Mouse (Mus musculus) layer of hippocampus, postnatal 36 days (tissue): ENCODE results near the gene Hoxd10. TPM values are rescaled to one million over a fixed set of nuclear protein-coding genes. Genes with fewer than 3 reads are reported as not detected.

Experiments
- DNase-seq, 2 experiments: peaks; one replicate each; pipeline ENCODE4 v3.0.0; 2022
- total RNA-seq, 2 experiments: library from RNA; stranded (reverse); gene quantifications; 2 replicates each; pipeline ENCODE4 v1.2.3; 2021

The Hoxd10 gene
- total RNA-seq, 2 experiments from 2014 or later: not detected

- no peak for DNase-seq
These were observed 40.2 kb downstream of the Hoxd10 start for GRCm38 (mm10) chr2:74731799-74732512.

DNA sequence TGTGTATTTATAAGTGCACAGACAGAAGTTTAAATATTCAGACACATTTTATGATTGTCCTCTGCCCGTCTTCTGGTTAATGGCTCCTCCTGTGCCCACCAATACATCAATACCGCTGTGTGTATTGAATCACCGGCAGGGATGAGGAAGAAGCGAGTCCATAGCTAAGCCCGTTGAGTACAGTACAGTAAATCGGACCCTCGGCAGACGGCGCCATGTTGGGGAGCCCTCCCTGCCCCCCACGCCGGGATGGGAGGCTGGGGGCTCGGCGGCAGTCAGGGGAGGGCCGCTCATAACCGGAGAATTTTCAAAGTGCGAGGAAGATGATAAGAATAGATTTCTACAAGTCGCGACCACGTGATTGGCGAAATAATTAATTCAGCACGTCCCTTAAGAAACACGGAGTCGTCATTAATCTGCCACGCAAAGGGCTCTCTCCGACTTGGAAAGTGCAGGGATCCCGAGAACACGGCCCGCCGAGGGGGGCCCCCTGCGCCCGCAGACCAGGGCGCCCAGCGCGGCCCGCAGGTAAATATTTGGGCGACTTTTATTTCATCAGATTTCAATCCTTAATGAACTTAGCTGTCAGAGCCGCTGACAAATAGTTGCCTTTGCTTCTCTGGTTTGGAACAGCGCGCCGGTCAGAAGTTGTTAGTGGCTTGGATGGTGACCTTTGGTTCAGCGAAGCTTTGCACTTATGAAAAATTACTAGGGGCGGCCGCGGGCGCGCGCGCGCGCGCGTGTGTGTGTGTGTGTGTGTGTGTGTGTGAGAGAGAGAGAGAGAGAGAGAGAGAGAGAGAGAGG, 41.0 kb downstream of the Hoxd10 start:
- DNase-seq: no peak

DNA sequence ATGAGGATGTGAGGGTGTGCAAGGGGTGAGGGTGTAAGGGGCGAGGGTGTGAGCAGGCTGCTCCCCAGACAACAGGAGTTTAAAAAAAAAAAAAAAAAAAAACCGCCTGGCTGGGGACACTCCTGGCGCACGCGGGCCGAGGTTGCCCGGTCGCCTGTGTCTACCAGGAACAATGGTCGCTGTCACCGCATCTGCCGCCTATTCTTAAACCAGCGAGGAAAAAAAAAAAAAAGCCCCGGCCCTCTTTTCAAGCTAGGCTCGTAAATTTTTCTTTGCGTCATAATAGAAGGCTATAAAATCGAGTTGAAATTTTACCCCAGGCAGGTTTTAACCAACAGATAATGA, 41.6 kb downstream of the Hoxd10 start:
- DNase-seq: no peak

DNA sequence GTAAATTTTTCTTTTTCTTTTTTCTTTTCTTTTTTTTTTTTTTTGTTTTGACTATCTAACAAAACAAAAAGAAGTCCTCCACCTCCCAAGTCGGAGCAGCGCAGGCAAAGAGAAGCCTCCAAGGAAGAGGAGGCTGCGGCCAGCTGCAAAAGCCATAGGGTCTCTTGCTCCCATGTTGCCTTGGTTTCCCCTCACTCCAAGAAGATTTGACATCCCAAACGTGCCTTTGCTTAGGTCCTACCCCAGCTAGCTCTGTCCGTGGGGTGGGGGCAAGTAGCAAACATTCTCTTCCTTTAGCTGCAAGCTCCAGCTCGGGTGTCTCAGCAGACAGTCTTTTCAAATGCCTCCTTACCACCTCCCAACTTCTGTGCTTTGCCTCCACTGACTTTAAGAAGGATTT, 42.0 kb downstream of the Hoxd10 start:
- no peak for DNase-seq

DNA sequence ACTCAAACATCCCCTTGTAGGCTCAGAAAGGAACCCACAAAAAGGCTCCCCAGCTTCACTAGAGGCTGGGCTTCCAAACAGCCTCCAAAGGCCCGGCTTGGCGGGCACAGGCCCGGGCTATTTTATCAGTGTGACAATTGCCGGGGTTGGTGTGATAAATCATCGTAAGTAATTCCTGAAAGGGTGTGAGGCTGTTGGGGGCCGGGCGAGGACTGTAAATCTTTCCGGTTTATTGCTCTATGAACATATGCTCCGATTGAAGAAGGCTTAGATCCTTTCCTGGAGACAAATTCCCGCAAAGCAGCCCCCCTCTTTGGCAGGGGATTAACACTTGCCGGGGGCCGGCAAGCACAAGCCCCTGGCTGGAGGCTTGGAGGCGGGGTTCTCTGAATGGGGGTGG, 42.7 kb downstream of the Hoxd10 start:
- DNase-seq: no peak

DNA sequence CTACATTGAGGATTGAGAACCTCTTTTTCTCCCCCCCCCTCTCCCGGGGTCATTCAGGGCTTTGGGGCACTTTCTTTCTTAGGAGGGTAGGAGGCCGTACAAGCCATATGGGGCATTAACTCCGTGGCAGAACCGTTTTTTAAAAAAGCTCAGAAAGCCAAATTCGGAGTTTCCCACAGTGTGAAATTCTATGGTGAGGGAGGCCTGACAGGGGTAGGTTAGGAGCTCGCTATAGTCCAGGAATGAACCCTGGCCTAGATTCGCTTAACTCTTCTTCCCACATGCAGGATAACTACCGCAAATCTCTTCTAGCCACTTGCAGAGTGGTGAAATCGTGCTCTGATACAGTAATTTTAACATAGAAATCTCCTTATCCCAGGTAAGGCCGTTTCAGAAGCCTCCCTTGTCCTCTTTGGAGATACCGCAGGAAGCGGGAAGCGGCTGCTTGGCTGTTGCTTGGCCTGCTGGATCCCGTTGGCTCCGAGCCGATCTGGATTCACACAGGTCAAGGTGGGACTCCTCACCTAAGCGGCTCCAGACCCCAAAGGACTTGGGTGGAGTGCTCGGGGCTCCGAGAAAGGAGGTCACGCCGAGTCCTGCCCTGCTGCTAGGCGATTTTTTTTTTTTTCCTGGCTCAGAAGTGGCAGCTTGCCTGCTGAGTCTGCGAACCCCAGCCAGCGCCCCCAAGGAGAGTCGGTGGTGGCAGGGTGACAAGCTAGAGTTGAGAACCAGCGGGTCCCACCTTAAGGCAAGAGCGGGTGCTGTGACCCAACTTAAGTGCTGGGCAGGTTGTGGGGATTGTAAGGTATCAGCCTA, 43.5 kb downstream of the Hoxd10 start:
- no peak for DNase-seq

DNA sequence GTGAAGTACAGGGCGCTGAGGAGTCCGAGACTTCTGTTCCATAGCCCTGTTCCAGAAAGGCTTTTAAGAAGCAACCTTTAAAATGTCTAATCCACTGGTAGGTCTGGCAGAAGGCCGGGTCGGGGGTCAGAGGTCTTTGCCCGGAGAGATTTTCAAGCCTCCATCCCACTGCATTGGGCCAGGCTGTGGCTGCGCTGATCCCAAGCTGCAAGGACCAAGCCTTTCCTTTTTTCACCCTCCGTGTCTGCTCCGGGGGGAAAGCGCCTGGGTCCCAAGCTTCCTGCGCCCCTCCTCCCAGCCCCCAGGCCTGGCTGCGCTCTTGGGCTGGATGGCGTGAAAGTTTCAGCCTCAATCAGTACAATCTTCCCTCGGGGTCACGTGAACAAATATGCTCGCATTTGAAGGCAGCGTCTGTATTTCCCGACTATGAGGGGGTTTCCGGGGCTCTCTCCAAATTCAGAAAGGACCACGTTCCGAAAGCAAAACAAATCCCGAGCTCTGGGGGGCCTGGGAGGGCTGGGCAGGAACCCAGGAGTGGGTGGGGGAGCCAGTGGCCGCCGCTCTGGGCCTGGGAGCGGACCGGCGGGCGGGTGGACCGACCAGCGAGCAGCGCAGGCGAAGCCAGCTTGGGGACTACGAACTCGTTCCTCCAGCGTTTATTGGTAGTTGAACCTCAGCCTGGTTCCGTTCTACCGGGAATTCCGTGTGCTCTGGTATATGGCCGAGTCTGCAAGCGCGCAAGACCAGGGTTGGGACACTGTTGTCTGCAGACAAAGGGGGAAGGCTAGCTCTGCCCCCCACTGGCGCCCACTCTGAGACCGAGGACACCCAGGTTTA, 44.3 kb downstream of the Hoxd10 start:
- DNase-seq: no peak

GRCm38 (mm10) chr2:74736688-74737577, 45.2 kb downstream of the Hoxd10 start:
- DNase-seq: no peak

DNA sequence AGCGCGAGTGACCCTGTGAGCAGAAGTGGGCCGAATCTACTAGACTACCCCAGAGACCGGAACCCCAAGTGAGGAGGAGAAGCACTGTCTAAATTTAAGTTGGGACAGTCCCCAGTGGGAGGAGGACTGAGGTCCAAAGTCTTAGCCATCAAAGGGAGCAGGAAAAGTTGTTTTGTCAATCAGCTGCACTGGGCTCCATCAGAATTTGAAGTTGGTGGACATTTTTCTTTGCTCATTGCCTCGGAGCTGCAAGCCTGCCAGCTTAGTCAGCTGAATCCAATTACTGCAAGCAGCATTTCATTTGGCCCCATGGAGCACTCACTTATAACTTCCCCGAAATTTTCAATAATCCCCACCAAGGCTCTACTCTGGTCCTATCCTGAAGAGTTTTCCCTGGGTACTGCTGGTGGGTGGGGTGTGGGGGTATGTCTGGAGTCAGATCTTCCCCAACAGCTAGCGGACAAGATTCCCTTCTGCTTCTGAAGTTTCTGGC, 45.9 kb downstream of the Hoxd10 start:
- DNase-seq: no peak

DNA sequence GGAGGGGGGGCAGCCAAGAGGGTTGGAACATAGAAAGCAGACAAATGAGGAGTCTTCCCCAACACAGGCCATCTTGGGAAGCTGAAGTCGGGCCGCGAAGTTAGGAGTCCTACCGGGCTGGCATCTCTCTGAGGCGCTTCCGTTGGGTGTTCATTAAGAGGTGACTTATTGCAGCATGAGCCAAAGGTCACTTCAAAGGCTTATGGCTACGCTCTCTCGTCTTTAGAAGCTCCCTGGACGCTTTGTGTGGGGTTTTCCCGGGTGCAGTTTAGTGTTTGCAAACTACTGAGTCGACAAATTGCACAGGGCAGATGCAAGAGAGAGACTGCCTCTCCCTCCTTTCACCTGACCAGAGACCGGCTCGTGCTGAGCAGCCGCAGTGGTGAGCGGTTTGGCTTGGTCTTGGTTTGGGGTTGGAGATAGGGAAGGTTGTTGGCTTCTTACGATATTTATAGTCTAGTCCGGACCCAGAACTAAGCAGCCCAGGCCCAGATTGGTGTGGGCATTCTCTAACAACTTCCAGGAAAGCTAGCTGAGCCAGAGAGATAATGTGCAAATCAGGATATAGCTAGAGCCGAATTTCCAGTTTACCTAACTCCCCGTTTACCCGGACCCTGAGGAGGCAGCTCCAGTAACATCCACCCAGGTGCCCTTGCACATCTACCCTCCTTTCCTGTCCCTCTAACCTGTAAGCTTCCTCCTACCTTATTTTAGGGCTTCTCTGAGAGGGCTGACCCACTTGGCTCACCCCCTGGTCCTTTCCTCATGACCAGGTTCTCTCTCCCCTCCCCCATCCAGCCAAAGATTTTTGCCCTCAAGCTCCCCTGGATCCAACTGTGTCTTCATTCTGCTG, 47.1 kb downstream of the Hoxd10 start:
- DNase-seq: no peak

DNA sequence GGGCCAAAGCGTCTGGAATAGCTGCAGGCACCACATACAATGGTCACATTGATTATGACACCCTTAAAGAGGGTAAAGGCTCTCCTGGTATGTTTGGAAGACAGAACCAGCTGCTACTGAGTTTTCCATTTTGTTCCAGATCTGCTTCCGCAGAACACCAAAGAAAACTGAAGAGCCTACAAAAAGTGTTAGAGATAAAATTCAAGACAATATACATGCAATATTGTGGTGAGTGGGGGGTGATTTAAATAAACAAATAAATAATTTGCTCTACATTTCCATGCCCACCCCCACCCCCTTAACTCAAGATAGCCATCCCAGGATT, 47.7 kb downstream of the Hoxd10 start:
- no peak for DNase-seq

GRCm38 (mm10) chr2:74739869-74740268, 48.1 kb downstream of the Hoxd10 start:
- no peak for DNase-seq

- DNase-seq: no peak
These were observed 48.8 kb downstream of the Hoxd10 start for GRCm38 (mm10) chr2:74740311-74741091.

DNA sequence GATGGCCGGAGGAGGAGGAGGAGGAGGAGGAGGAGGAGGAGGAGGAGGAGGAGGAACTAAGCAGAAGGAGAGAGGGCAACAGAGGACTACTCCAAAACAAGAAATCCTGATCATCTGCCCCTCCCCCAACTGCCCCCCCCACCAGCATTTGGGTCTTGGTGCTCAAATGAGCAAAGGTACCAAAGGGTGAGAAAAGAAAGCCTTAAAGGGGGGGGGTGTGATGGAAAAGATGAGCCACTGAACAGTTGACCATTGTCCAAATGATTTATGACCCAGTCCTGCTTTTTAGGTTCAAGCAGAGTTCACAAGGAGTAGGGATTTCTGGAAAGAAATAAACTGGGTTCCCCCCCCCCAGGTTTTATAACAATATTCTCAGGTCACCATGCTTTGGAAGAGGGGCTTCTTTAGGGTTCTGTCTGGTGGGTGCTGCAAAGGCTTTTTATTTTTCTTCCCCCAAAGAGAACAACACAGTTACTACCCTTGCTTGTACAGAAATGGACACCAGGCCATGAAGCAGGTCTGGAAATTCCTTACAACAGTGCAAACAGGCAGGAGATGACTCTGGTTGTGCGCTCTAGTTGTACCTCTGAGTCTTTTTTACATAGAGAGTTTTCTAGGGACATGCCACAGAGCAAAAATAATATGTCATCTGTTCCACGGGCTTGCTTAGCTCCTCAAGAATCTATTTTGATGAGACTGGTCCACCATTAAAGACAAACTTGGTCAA, 49.7 kb downstream of the Hoxd10 start:
- no peak for DNase-seq

- DNase-seq: no peak
These were observed 50.2 kb downstream of the Hoxd10 start for GRCm38 (mm10) chr2:74741979-74742277.
